14 mouse cellular contexts compared by ENCODE assay signal in genomic region chr7:112956961-112957360, GRCm38 (mm10). TPM values are rescaled to one million over a fixed set of nuclear protein-coding genes. Genes with fewer than 3 reads are reported as not detected.
DNase-seq lines count a peak whose midpoint lies in the region; ATAC-seq lines count a peak whose summit lies in the region.
"Had no signal": no experiment of that assay in that cellular context is flagged by ENCODE, and none has a peak within 500 bp of the region (broad histone marks: within the 10 kb centered on the region; RNA-seq: fewer than 3 reads in every experiment).

No protein-coding gene starts in this region.

- DNase-seq in limb, embryonic 10.5 days (ENCODE audit: low spot score): no peak
- DNase-seq in cerebellum, postnatal 14 days: no peak
- DNase-seq in spleen, postnatal 14 days (ENCODE audit: low spot score in 2 of 2): no peak
- DNase-seq: adrenal gland, postnatal 14 days; cerebellum, adult 9-11 months; right cerebral cortex, adult 18-20 months; thymus, postnatal 25 days had no signal

- peak overlapping the region; percentile 13; the same call in 1 of the 2 replicates for H3K4me2 ChIP-seq in forebrain, embryonic 16.5 days (ENCODE audit: low read length)
- H3K4me2 ChIP-seq in forebrain, embryonic 12.5 days: no peak overlapping the region
- H3K4me2 ChIP-seq in limb, embryonic 13.5 days (replicated peaks): peak overlapping the region; percentile 12
- H3K4me2 ChIP-seq in heart, embryonic 14.5 days (ENCODE audit: low read length): peak overlapping the region; percentile 96
- H3K4me2 ChIP-seq in midbrain, embryonic 16.5 days (ENCODE audit: low read length): peak overlapping the region; percentile 1

- H3K27me3 ChIP-seq in forebrain, embryonic 16.5 days (replicated peaks; ENCODE audit: control insufficient read depth, insufficient read depth, low read length): peaks cover 10% of the 10 kb centered on the region
- H3K27me3 ChIP-seq in forebrain, embryonic 12.5 days: peaks cover 59% of the 10 kb centered on the region
- peaks cover 50% of the 10 kb centered on the region for H3K27me3 ChIP-seq in limb, embryonic 13.5 days
- peaks cover 59% of the 10 kb centered on the region for H3K27me3 ChIP-seq in limb, embryonic 10.5 days (ENCODE audit: low read depth, poor library complexity, severe bottlenecking)
- H3K27me3 ChIP-seq in heart, embryonic 14.5 days (ENCODE audit: control insufficient read depth, insufficient read depth, low read length): peaks cover 16% of the 10 kb centered on the region
- peaks cover 34% of the 10 kb centered on the region for H3K27me3 ChIP-seq in midbrain, embryonic 16.5 days (ENCODE audit: control insufficient read depth, insufficient read depth, low read depth, low read length)

- no peak for ATAC-seq in forebrain, embryonic 16.5 days
- ATAC-seq in forebrain, embryonic 12.5 days (ENCODE audit: low FRiP score): no peak
- ATAC-seq in limb, embryonic 13.5 days (ENCODE audit: low FRiP score, low read depth): no peak
- ATAC-seq in heart, embryonic 14.5 days (ENCODE audit: insufficient number of reproducible peaks, insufficient read depth, low FRiP score, low read depth): no peak; the same call in 1 of the 2 replicates
- no peak for ATAC-seq in midbrain, embryonic 16.5 days

- peaks cover 20% of the 10 kb centered on the region for H3K4me1 ChIP-seq in forebrain, embryonic 16.5 days (replicated peaks; ENCODE audit: control insufficient read depth, insufficient read depth, low read length)
- peaks cover 33% of the 10 kb centered on the region for H3K4me1 ChIP-seq in forebrain, embryonic 12.5 days
- peaks cover 30% of the 10 kb centered on the region for H3K4me1 ChIP-seq in limb, embryonic 13.5 days
- peaks cover 40% of the 10 kb centered on the region for H3K4me1 ChIP-seq in limb, embryonic 10.5 days
- peaks cover 2 to 12% of the 10 kb centered on the region in 2 experiments; a peak in 3 of 4 replicates for H3K4me1 ChIP-seq in heart, embryonic 14.5 days (ENCODE audit: control insufficient read depth in 2 of 2, insufficient read depth in 2 of 2, low read length in 2 of 2)
- peaks cover 7% of the 10 kb centered on the region for H3K4me1 ChIP-seq in midbrain, embryonic 16.5 days (ENCODE audit: control insufficient read depth, insufficient read depth, low read length)

- no peak overlapping the region for H3K4me3 ChIP-seq in forebrain, embryonic 16.5 days (replicated peaks; ENCODE audit: low read length)
- no peak overlapping the region for H3K4me3 ChIP-seq in forebrain, embryonic 12.5 days (replicated peaks)
- H3K4me3 ChIP-seq in limb, embryonic 13.5 days: no peak overlapping the region
- H3K4me3 ChIP-seq in limb, embryonic 10.5 days: no peak overlapping the region
- H3K4me3 ChIP-seq in heart, embryonic 14.5 days (ENCODE audit: control insufficient read depth in 1 of 2, insufficient read depth in 1 of 2, low read depth in 1 of 2, low read length in 2 of 2): peak overlapping the region; percentile 16 to 59; a peak in 2 of 4 replicates
- no peak overlapping the region for H3K4me3 ChIP-seq in midbrain, embryonic 16.5 days (ENCODE audit: low read depth, low read length)
- H3K4me3 ChIP-seq: layer of hippocampus, adult 2 months; limb, embryonic 12.5 days had no signal

- no peak overlapping the region for H3K27ac ChIP-seq in forebrain, embryonic 16.5 days (ENCODE audit: low read length)
- H3K27ac ChIP-seq in forebrain, embryonic 12.5 days: no peak overlapping the region
- no peak overlapping the region for H3K27ac ChIP-seq in limb, embryonic 13.5 days
- H3K27ac ChIP-seq in limb, embryonic 10.5 days: no peak overlapping the region
- 0 out of 4 replicates have a peak overlapping the region, but pooled peaks have one; percentile 6 to 22 for H3K27ac ChIP-seq in heart, embryonic 14.5 days (replicated peaks in 1 of 2; ENCODE audit: control insufficient read depth in 1 of 2, insufficient read depth in 1 of 2, low read depth in 2 of 2, low read length in 2 of 2)
- H3K27ac ChIP-seq in midbrain, embryonic 16.5 days (ENCODE audit: low read length): no peak overlapping the region
- H3K27ac ChIP-seq: layer of hippocampus, adult 2 months; limb, embryonic 12.5 days had no signal

- no peak overlapping the region for H3K9ac ChIP-seq in forebrain, embryonic 16.5 days (replicated peaks; ENCODE audit: low read depth, low read length)
- H3K9ac ChIP-seq in forebrain, embryonic 12.5 days: no peak overlapping the region
- H3K9ac ChIP-seq in limb, embryonic 13.5 days: no peak overlapping the region
- peak overlapping the region; percentile 2; the same call in 1 of the 2 replicates for H3K9ac ChIP-seq in heart, embryonic 14.5 days (ENCODE audit: low read length)
- no peak overlapping the region for H3K9ac ChIP-seq in midbrain, embryonic 16.5 days (ENCODE audit: low read depth, low read length)
- H3K9ac ChIP-seq: limb, embryonic 12.5 days had no signal

- WGBS in forebrain, embryonic 16.5 days: 51% methylated on average over 7 of the region's 7 CpGs
- WGBS in forebrain, embryonic 12.5 days: 65% methylated on average over 7 of the region's 7 CpGs
- WGBS in limb, embryonic 13.5 days: 67% methylated on average over 7 of the region's 7 CpGs
- 73% methylated on average over 7 of the region's 7 CpGs for WGBS in limb, embryonic 10.5 days
- 44% methylated on average over 7 of the region's 7 CpGs for whole genome bisulfite sequencing in heart, embryonic 14.5 days
- 60% methylated on average over 7 of the region's 7 CpGs for WGBS in midbrain, embryonic 16.5 days

- no peaks in the 10 kb centered on the region for H3K9me3 ChIP-seq in forebrain, embryonic 16.5 days (ENCODE audit: control insufficient read depth, low read length)
- no peaks in the 10 kb centered on the region for H3K9me3 ChIP-seq in forebrain, embryonic 12.5 days
- no peaks in the 10 kb centered on the region for H3K9me3 ChIP-seq in limb, embryonic 13.5 days
- no peaks in the 10 kb centered on the region for H3K9me3 ChIP-seq in limb, embryonic 10.5 days (replicated peaks)
- no peaks in the 10 kb centered on the region for H3K9me3 ChIP-seq in heart, embryonic 14.5 days (ENCODE audit: control insufficient read depth, low read length)
- H3K9me3 ChIP-seq in midbrain, embryonic 16.5 days (replicated peaks; ENCODE audit: control insufficient read depth, low read length, poor library complexity, severe bottlenecking): no peaks in the 10 kb centered on the region
- H3K9me3 ChIP-seq: limb, embryonic 12.5 days had no signal

- no peaks in the 10 kb centered on the region for H3K36me3 ChIP-seq in forebrain, embryonic 16.5 days (ENCODE audit: control insufficient read depth, insufficient read depth)
- H3K36me3 ChIP-seq in forebrain, embryonic 12.5 days (replicated peaks): no peaks in the 10 kb centered on the region
- H3K36me3 ChIP-seq in limb, embryonic 13.5 days: no peaks in the 10 kb centered on the region
- H3K36me3 ChIP-seq in limb, embryonic 10.5 days: no peaks in the 10 kb centered on the region
- H3K36me3 ChIP-seq in heart, embryonic 14.5 days (ENCODE audit: control insufficient read depth, insufficient read depth, low read length): no peaks in the 10 kb centered on the region
- H3K36me3 ChIP-seq in midbrain, embryonic 16.5 days (ENCODE audit: control insufficient read depth, insufficient read depth, low read length): no peaks in the 10 kb centered on the region
- H3K36me3 ChIP-seq: limb, embryonic 12.5 days had no signal

RNA-seq across cellular contexts. Expression of gene Rassf10, which starts 3.2 kb away (rescaled TPM):
- polyA plus RNA-seq in forebrain, embryonic 16.5 days (2015; fragmentation: Nextera tagmentation; extraction: Ambion mirVana): 2.1 and 2.2 TPM in 2 replicates
- 1.3 and 1.6 TPM in 2 replicates for polyA plus RNA-seq in forebrain, embryonic 12.5 days (2016; fragmentation: Nextera tagmentation; extraction: Ambion mirVana)
- 2.1 and 2.3 TPM in 2 replicates for polyA plus RNA-seq in limb, embryonic 13.5 days (2015; fragmentation: Nextera tagmentation; extraction: Ambion mirVana)
- 1.3 and 1.6 TPM in 2 replicates for polyA plus RNA-seq in limb, embryonic 10.5 days (2016; fragmentation: Nextera tagmentation; extraction: Ambion mirVana)
- 3.0 and 3.9 TPM in 2 replicates for polyA plus RNA-seq in heart, embryonic 14.5 days (2014; fragmentation: Nextera tagmentation; extraction: Ambion mirVana)
- polyA plus RNA-seq in midbrain, embryonic 16.5 days (2015; fragmentation: Nextera tagmentation; extraction: Ambion mirVana): 2.7 and 4.2 TPM in 2 replicates

Comparison
In these comparisons a context has a peak if more than half of its experiments do, and no peak if none do; other contexts are left out.
1. H3K27ac ChIP-seq: peak in heart, embryonic 14.5 days (2 of 2); none in forebrain, embryonic 16.5 days (single experiment), forebrain, embryonic 12.5 days (single experiment), limb, embryonic 13.5 days (single experiment), limb, embryonic 10.5 days (single experiment) and midbrain, embryonic 16.5 days (single experiment).
2. H3K4me3 ChIP-seq: peak in heart, embryonic 14.5 days (2 of 2); none in forebrain, embryonic 16.5 days (single experiment), forebrain, embryonic 12.5 days (single experiment), limb, embryonic 13.5 days (single experiment), limb, embryonic 10.5 days (single experiment) and midbrain, embryonic 16.5 days (single experiment).